Mouse (Mus musculus): Measurements from ENCODE around the gene Olfr314.
"Not testable (repeated sequence)": the region's sequence is repeated elsewhere in the genome, so short reads cannot be mapped to it uniquely, and the experiment has no call there.

Olfr314 gene

GRCm38 (mm10) chr11:58832541-58832940 is 49.8 kb downstream of the Olfr314 start:
- not testable (repeated sequence) for DNase-seq (ENCODE audit: low read depth, low spot score)

Data from forelimb bud, embryonic 11.5 days (tissue).